Mouse (Mus musculus) cerebellum, postnatal 36 days (tissue): ENCODE results near the gene Rai1.

Source experiments
- DNase-seq, 2 experiments: peaks; one replicate each; pipeline ENCODE4 v3.0.0; 2021 to 2022; ENCODE audit warnings: mixed read lengths in 2 of 2

The Rai1 gene

GRCm38 (mm10) chr11:60222469-60223236 is 117.8 kb downstream of the Rai1 start, which contains the start of gene Srebf1:
Gene Srebf1 (minus strand): TSS chr11:60222581.
- DNase-seq, result peak; percentile 49 to 61

GRCm38 (mm10) chr11:60224676-60225075 is 119.9 kb downstream of the Rai1 start:
- no peak for DNase-seq

- DNase-seq, result no peak
Observed at GRCm38 (mm10) chr11:60225874-60226273, 121.1 kb downstream of the Rai1 start.

GRCm38 (mm10) chr11:60228525-60228924 is 123.7 kb downstream of the Rai1 start:
- DNase-seq, result no peak

GRCm38 (mm10) chr11:60229821-60230220 is 125.0 kb downstream of the Rai1 start:
- DNase-seq, result no peak

GRCm38 (mm10) chr11:60230512-60230911 is 125.7 kb downstream of the Rai1 start:
- no peak for DNase-seq

GRCm38 (mm10) chr11:60231326-60231725 is 126.5 kb downstream of the Rai1 start:
- DNase-seq, result peak in 1 of 2 experiments; percentile 37

GRCm38 (mm10) chr11:60231951-60232350 is 127.1 kb downstream of the Rai1 start:
- no peak for DNase-seq

- DNase-seq, result no peak
Observed at GRCm38 (mm10) chr11:60232441-60233058, 127.7 kb downstream of the Rai1 start.

- peak; percentile 72 to 79 for DNase-seq
Observed at GRCm38 (mm10) chr11:60233235-60233634, 128.4 kb downstream of the Rai1 start.

GRCm38 (mm10) chr11:60235351-60235750 is 130.5 kb downstream of the Rai1 start:
- no peak for DNase-seq

- no peak for DNase-seq
Observed at GRCm38 (mm10) chr11:60240509-60240908, 135.7 kb downstream of the Rai1 start.

- DNase-seq, result no peak
Observed at GRCm38 (mm10) chr11:60244503-60245143, 139.8 kb downstream of the Rai1 start.

- DNase-seq, result peak in 1 of 2 experiments; percentile 42
Observed at GRCm38 (mm10) chr11:60246077-60246476, 141.3 kb downstream of the Rai1 start.

GRCm38 (mm10) chr11:60247753-60248550 is 143.1 kb downstream of the Rai1 start:
- peak; percentile 64 to 68 for DNase-seq
